Mouse (Mus musculus) bone marrow, adult 2 months (tissue): Measurements from ENCODE around the gene Spout1.

Experiments
- CTCF ChIP-seq: fragments of 200-500 bp; IDR thresholded peaks from 2 replicates; pipeline ENCODE4 v1.5.1; 2011; ENCODE audit warnings: low read length, control low read depth; ENCODE audit not compliant: control insufficient read depth, insufficient read depth
- POLR2A ChIP-seq: fragments of 200-500 bp; IDR thresholded peaks from 2 replicates; pipeline ENCODE4 v1.6.1; 2011; ENCODE audit warnings: low read depth, mild to moderate bottlenecking, control low read depth, low read length, borderline replicate concordance; ENCODE audit not compliant: control insufficient read depth

DNA sequence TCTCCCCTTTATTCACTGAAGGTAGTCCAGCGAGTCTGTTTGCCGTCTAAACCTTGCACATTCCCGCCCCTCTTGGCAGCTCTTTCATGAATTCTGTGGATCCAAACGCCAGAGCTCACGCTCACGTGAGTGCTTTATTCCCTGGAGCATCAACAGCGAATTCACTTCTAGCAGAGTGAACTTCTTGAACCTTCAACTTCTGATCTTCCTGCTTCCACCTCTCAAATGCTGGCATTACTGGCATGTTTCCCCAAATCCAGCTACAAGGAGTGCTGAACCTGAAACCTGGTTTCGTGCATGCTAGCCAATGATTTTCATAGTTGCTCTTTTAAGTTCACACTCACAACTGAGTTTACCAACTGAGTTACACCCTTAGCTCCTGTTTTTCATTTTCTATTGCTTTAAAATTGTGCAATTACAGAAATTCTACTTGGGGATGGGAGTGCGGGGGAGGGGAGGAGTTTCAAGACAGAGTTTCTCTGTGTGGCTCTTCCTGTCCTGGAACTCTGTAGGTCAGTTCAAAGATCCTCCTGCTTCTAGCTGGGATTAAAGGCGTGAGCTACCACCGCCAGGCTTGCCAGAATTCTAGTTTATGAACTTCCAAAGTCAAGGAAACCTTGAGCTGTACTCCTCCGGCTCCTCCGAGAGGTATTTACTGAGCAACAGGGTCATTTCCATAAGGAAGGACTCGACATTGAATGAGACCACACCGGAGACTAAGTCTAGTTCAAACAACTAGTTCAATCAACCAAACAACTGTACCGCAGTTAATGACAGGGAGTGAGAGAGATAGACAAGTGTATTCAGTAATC lies 45.3 kb downstream of the Spout1 start:
- TF ChIP-seq CTCF (no peak), POLR2A (no peak)
